Mouse (Mus musculus): ENCODE measurements around the gene Gm5431. TPM values are rescaled to one million over a fixed set of nuclear protein-coding genes. Genes with fewer than 3 reads are reported as not detected.
"Not testable (repeated sequence)": the region's sequence is repeated elsewhere in the genome, so short reads cannot be mapped to it uniquely, and the experiment has no call there.

Gene Gm5431
- 2.7 and 3.1 TPM in 2 replicates for polyA plus RNA-seq (2015; fragmentation: Nextera tagmentation; extraction: Ambion mirVana)

DNA sequence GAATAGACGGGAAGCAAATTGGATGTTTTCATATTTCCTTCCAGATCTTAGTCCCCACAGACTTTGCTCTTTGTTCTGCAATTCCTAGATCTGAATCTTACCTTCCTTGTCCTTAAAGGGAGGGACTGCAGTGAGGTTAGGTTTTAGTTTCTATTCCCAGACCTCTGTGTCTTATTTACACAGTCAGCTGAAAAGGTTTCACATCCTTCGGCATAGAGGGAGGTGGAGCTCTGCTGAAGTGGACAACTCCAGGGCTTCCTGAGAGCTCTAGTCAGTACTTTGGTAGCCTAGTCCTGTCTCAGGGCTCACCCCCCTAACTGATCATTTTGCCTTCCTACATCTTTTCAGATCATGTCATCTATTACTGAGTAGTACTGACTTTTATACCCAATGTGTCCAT lies at the start of gene Gm5431:
Gene Gm5431 (minus strand): TSS at position 194 of the 400 bp plus-strand sequence.
- no peak within 1 kb of the TSS for H3K27ac ChIP-seq (ENCODE audit: low read depth, low read length)
- no peaks in the 10 kb centered on the region for H3K36me3 ChIP-seq (ENCODE audit: control insufficient read depth, insufficient read depth)
- H3K9ac ChIP-seq (ENCODE audit: low read depth, low read length): no peak within 1 kb of the TSS
- H3K9me3 ChIP-seq (ENCODE audit: control insufficient read depth): no peaks in the 10 kb centered on the region
- peak within 1 kb of the TSS; percentile 51 for H3K4me2 ChIP-seq (replicated peaks; ENCODE audit: low read depth)
- TF ChIP-seq CTCF (IDR thresholded peaks at IDR 0.05; ENCODE audit: low read depth): no peak
- no peak within 1 kb of the TSS for H3K4me3 ChIP-seq (ENCODE audit: low read depth, low read length)
- H3K4me1 ChIP-seq (replicated peaks; ENCODE audit: control insufficient read depth, insufficient read depth, low read length): no peaks in the 10 kb centered on the region
- 23% methylated on average over 2 of the region's 2 CpGs for WGBS
- ATAC-seq: peak; percentile 84
- no peaks in the 10 kb centered on the region for H3K27me3 ChIP-seq (replicated peaks; ENCODE audit: control insufficient read depth, insufficient read depth, low read length)

DNA sequence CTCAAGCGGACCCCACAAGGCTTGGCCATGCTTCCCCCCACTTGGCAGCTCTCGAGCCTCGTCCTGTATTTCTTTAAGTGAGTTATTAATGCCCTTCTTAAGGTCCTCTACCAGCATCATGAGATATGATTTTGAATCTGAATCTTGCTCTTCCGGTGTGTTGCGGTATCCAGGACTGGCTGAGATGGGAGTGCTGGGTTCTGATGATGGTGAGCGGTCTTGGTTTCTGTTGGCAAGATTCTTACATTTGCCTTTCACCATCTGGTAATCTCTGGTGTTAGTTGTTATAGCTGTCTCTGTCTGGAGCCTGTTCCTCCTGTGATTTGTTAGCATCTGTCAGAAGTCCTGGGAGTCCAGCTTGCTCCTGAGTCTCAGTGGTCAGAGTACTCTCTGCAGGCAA lies 44.1 kb upstream of the Gm5431 start, which contains the start of gene Psme2b:
Gene Psme2b (minus strand): TSS at position 101 of the 400 bp plus-strand sequence.
- H3K27ac ChIP-seq (ENCODE audit: low read depth, low read length); H3K9me3 ChIP-seq (ENCODE audit: control insufficient read depth); H3K4me3 ChIP-seq (ENCODE audit: low read depth, low read length); H3K4me1 ChIP-seq (replicated peaks; ENCODE audit: control insufficient read depth, insufficient read depth, low read length); H3K27me3 ChIP-seq (replicated peaks; ENCODE audit: control insufficient read depth, insufficient read depth, low read length); H3K9ac ChIP-seq (ENCODE audit: low read depth, low read length); ATAC-seq; H3K4me2 ChIP-seq (replicated peaks; ENCODE audit: low read depth); H3K36me3 ChIP-seq (ENCODE audit: control insufficient read depth, insufficient read depth): not testable (repeated sequence)
- WGBS: 89% methylated on average over 6 of the region's 6 CpGs

DNA sequence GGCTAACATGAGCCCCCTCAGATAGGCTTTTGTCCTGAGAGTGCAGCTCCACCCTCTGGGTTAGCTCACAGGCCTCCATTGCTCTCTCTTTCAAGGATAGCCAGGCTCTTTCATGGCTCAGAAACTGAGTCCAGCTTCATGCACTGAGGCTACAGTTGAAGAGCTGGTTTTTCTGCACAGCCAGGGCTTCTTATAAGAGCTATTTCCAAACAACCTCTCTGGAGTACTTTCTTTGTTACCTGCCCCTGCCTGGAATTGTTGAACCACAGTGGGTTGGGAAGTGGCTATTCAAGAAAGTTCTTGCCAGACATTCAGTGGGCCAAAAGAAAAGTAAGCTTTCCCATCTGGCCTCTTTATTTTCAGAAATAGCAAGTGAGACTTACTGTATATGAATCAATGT lies 37.3 kb upstream of the Gm5431 start:
- H3K36me3 ChIP-seq (ENCODE audit: control insufficient read depth, insufficient read depth); H3K9me3 ChIP-seq (ENCODE audit: control insufficient read depth); H3K4me2 ChIP-seq (replicated peaks; ENCODE audit: low read depth); H3K4me1 ChIP-seq (replicated peaks; ENCODE audit: control insufficient read depth, insufficient read depth, low read length); H3K9ac ChIP-seq (ENCODE audit: low read depth, low read length); H3K4me3 ChIP-seq (ENCODE audit: low read depth, low read length); H3K27ac ChIP-seq (ENCODE audit: low read depth, low read length); ATAC-seq; H3K27me3 ChIP-seq (replicated peaks; ENCODE audit: control insufficient read depth, insufficient read depth, low read length): not testable (repeated sequence)

DNA sequence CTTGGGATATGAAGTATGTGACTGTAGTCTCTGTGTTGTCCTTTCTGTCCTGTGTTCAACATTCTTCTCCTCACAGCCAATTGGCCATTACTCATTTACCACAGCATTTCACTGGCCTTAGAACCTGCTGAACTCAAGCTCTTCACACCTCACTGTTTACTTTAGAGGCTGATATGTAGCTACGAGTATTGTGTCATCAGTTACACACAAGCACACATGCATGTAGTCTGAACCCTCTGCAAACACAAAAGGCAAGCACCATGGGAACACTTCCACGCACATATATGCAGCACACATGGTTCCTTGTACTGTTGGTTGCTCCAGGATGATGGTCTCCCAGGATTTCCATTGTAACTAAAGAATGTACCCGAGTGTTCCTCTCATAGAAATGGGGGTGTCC lies 33.3 kb upstream of the Gm5431 start:
- not testable (repeated sequence) for ATAC-seq; H3K4me3 ChIP-seq (ENCODE audit: low read depth, low read length); H3K36me3 ChIP-seq (ENCODE audit: control insufficient read depth, insufficient read depth); H3K4me1 ChIP-seq (replicated peaks; ENCODE audit: control insufficient read depth, insufficient read depth, low read length); H3K4me2 ChIP-seq (replicated peaks; ENCODE audit: low read depth); H3K9ac ChIP-seq (ENCODE audit: low read depth, low read length); H3K9me3 ChIP-seq (ENCODE audit: control insufficient read depth); H3K27ac ChIP-seq (ENCODE audit: low read depth, low read length); H3K27me3 ChIP-seq (replicated peaks; ENCODE audit: control insufficient read depth, insufficient read depth, low read length)
- WGBS: no CpG with 5 or more reads among the region's 3 CpGs

DNA sequence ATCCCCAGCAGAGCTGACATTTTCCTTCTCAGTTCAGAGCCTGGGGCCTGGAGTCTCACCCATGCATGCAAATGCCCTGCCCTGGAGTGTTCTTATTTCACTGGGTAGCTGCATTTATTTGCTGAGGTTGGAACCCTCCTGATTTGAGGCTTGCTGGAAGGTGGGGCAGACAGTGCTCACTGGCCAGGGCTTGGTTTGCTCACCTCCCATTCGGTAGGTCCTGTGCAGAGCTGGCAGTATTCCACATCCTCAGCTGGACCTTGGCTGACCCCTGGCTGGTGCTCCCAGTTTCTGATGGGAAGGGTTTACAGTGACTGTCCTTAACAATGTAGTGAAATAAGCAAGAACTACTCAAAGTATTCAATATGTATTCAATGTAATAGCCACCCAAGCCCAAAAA lies 31.9 kb upstream of the Gm5431 start:
- H3K4me2 ChIP-seq (replicated peaks; ENCODE audit: low read depth); H3K9me3 ChIP-seq (ENCODE audit: control insufficient read depth); H3K36me3 ChIP-seq (ENCODE audit: control insufficient read depth, insufficient read depth); H3K27ac ChIP-seq (ENCODE audit: low read depth, low read length); H3K4me3 ChIP-seq (ENCODE audit: low read depth, low read length); H3K9ac ChIP-seq (ENCODE audit: low read depth, low read length); ATAC-seq; H3K4me1 ChIP-seq (replicated peaks; ENCODE audit: control insufficient read depth, insufficient read depth, low read length); H3K27me3 ChIP-seq (replicated peaks; ENCODE audit: control insufficient read depth, insufficient read depth, low read length): not testable (repeated sequence)
- WGBS: 27% methylated on average over 1 of the region's 1 CpGs

DNA sequence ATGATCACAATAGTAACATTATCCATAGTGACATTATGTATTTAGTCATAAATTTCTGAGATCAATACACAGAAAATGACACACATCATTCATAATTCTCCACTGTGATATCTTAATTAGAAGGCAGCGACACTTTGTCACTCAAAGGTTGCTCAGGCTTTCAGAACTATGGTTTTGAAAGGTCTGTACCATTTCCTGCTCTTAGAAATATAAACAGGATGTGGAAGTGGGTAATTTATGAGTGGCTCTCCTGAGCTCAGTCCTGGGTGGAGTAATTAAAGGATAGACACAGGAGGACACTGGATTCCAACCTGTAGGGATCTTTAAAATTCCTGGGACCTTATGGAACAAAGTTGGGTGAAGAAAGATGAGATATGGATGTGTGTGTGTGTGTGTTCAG lies 31.4 kb upstream of the Gm5431 start:
- H3K4me2 ChIP-seq (replicated peaks; ENCODE audit: low read depth); H3K9me3 ChIP-seq (ENCODE audit: control insufficient read depth); ATAC-seq; H3K4me1 ChIP-seq (replicated peaks; ENCODE audit: control insufficient read depth, insufficient read depth, low read length); H3K4me3 ChIP-seq (ENCODE audit: low read depth, low read length); H3K27me3 ChIP-seq (replicated peaks; ENCODE audit: control insufficient read depth, insufficient read depth, low read length); H3K27ac ChIP-seq (ENCODE audit: low read depth, low read length); H3K36me3 ChIP-seq (ENCODE audit: control insufficient read depth, insufficient read depth); H3K9ac ChIP-seq (ENCODE audit: low read depth, low read length): not testable (repeated sequence)
- 47% methylated on average over 1 of the region's 1 CpGs for WGBS

DNA sequence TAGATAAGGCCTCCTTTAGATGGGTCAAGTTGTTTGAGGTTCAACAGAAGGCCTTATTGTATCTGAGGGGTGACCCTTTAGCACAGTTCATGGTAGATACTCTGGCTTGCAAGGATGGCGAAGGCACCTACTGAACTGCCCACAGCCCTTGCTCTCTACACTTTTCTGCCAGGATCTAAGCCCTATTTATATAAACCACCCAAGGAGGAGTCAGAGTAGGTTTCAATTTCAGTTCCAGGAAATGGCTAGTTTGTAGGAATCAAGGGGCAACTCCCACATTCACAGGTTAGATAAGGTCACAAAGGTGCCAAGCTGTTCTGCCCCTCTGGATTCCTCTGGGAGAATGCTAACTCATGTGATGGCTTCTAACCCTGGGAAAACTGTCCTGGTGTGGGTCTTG lies 26.1 kb upstream of the Gm5431 start:
- 94% methylated on average over 1 of the region's 1 CpGs for whole genome bisulfite sequencing
- 0 out of 2 replicates have a peak, but pooled peaks have one; percentile 16 for ATAC-seq

DNA sequence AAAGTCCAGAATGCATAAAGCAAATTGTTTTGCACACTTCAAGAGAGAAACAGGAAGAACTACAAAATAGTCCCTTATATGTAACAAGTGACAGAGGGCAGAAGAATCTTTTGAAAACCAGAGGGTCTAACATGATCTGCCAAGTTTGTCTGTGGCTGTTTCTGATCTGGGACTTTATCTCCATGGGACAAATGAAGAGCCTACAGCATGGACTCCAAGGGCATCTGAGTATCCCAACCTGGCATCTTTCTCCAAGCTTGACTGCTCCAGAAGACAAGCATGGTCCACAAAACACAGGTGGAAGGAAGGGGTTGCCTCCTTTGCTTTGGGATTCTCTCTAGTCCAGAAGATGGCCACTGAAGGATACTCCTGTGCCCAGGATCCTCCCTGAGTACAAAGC lies 24.4 kb upstream of the Gm5431 start:
- not testable (repeated sequence) for H3K9ac ChIP-seq (ENCODE audit: low read depth, low read length); H3K4me3 ChIP-seq (ENCODE audit: low read depth, low read length); H3K4me1 ChIP-seq (replicated peaks; ENCODE audit: control insufficient read depth, insufficient read depth, low read length); H3K27me3 ChIP-seq (replicated peaks; ENCODE audit: control insufficient read depth, insufficient read depth, low read length); H3K27ac ChIP-seq (ENCODE audit: low read depth, low read length); H3K36me3 ChIP-seq (ENCODE audit: control insufficient read depth, insufficient read depth); H3K4me2 ChIP-seq (replicated peaks; ENCODE audit: low read depth); ATAC-seq; H3K9me3 ChIP-seq (ENCODE audit: control insufficient read depth)

More for the DNA sequence above, 26.1 kb upstream of the Gm5431 start:
- H3K27me3 ChIP-seq (replicated peaks; ENCODE audit: control insufficient read depth, insufficient read depth, low read length); H3K4me3 ChIP-seq (ENCODE audit: low read depth, low read length); H3K27ac ChIP-seq (ENCODE audit: low read depth, low read length); H3K9me3 ChIP-seq (ENCODE audit: control insufficient read depth); H3K4me1 ChIP-seq (replicated peaks; ENCODE audit: control insufficient read depth, insufficient read depth, low read length); H3K9ac ChIP-seq (ENCODE audit: low read depth, low read length); H3K36me3 ChIP-seq (ENCODE audit: control insufficient read depth, insufficient read depth); H3K4me2 ChIP-seq (replicated peaks; ENCODE audit: low read depth): not testable (repeated sequence)

DNA sequence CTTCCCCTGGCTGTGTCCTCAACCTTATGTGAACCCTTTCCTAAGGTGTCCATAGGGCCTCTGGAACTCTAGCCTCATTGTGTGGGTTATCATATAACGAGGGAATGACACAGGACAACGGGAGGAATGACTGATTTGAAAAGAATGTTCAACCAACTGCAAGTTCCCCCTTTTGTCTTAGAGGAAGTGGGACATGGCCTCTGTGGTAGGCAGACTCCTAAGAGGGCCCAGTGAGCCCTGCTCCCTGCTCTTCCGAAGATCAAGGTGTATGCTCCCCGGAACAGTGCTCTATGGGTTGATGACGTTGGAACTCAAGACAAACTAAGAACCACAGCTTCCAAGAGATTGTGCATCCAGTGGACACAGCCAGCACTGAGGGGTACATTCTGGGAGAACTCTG lies 21.8 kb upstream of the Gm5431 start:
- H3K36me3 ChIP-seq (ENCODE audit: control insufficient read depth, insufficient read depth); H3K4me2 ChIP-seq (replicated peaks; ENCODE audit: low read depth); H3K9ac ChIP-seq (ENCODE audit: low read depth, low read length); H3K27ac ChIP-seq (ENCODE audit: low read depth, low read length); ATAC-seq; H3K4me3 ChIP-seq (ENCODE audit: low read depth, low read length); H3K9me3 ChIP-seq (ENCODE audit: control insufficient read depth); H3K27me3 ChIP-seq (replicated peaks; ENCODE audit: control insufficient read depth, insufficient read depth, low read length); H3K4me1 ChIP-seq (replicated peaks; ENCODE audit: control insufficient read depth, insufficient read depth, low read length): not testable (repeated sequence)
- 83% methylated on average over 5 of the region's 5 CpGs for WGBS
